Mouse (Mus musculus) gastrocnemius, postnatal 25 days (tissue): Measurements from ENCODE around the gene Ddx6. TPM values are rescaled to one million over a fixed set of nuclear protein-coding genes. Genes with fewer than 3 reads are reported as not detected.
"Not testable (repeated sequence)": the region's sequence is repeated elsewhere in the genome, so short reads cannot be mapped to it uniquely, and the experiment has no call there.

Experiments used
- DNase-seq: peaks from one replicate; pipeline ENCODE4 v3.0.0; 2022
- long read RNA-seq, 2 experiments: library from polyadenylated mRNA; stranded (forward); transcript quantifications; one replicate each; pipeline ENCODE4 v2.0.0; 2021
- total RNA-seq, 2 experiments: library from RNA; stranded (reverse); gene quantifications; 1 replicate in 1 of 2; 2 replicates in 1 of 2; pipeline ENCODE4 v1.2.3; 2021

Ddx6 gene
- total RNA-seq, result 10 to 100 TPM; 55.1 to 59.4 TPM
- long read RNA-seq, experiment 1, partial matches to known transcripts, result 0 of 173 reads
- long read RNA-seq, experiment 1, other reads (novel, unspliced or antisense), result 173 of 173 reads
- long read RNA-seq, experiment 2, full-length matches to known transcripts, result 1 of 109 reads
- long read RNA-seq, experiment 2, partial matches to known transcripts, result 0 of 109 reads
- long read RNA-seq, experiment 2, other reads (novel, unspliced or antisense), result 108 of 109 reads

DNA sequence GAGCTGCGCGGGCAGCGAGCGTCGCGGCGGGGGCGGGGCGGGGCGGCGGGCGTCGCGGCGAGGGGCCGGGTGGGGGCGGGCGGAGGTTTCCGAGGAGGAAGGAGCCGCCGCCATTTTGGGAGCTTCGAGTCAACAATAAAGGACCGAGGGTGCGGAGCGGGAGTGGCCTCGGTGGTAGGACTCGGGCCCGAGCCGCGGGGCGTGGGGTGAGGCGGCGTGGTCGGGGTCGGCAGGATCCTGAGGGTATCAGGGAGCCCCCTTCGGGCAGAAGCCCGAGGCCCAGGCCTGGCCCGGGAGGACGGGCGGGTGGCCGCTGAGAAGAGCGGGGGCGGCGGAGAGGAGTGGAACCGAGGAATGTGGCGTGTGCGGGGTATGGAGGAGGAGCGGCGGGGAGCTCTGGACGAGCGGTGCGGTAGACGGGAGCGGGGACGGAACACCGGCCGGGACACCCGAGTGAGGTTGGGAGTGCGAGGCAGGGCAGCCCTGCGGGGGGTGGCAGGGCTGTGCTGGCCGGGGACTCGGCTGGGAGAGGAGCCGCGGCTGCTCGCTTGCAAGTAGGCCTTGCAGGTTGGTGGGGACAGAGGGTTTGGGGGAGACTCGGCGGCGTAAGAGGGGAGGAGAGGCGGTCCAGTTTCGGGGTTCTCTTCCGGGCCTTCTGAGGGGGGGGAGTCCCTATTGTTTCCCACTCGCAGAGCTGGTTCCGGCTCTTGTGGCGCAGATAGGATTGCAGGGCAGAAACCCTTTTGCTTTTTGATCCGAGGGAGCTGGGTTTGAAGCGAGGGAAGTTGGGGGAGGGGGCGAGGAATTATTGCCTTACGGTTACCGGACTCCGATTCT is at the start of gene Ddx6:
Gene Ddx6 (plus strand): TSS at position 114 of the 837 bp plus-strand sequence.
- DNase-seq, result peak; percentile 73

GRCm38 (mm10) chr9:44561597-44561996 is 43.1 kb upstream of the Ddx6 start, which contains the start of gene Cxcr5:
Gene Cxcr5, minus strand, starts transcription at chr9:44561877.
- no peak for DNase-seq

GRCm38 (mm10) chr9:44562936-44563335 is 41.8 kb upstream of the Ddx6 start:
- DNase-seq, result no peak

DNA sequence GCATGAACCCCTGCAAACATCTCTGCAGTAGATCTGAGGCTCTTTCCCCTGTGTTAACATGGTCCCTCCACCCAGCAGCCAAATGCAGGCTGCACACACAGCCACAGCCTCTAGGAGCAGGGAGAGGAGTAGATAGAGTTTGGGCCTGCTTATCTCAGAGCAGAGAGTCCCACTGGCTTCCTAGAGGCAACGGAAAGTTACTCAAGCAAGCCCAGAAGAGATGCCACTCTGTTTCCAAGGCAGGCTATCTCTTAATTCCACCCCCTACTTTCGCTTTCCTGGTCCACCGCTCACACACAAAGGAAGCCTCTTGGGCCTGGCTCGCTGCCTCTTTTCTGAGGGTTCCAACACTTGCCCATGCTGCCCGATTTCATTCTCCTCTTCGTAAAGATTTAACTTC is 39.3 kb upstream of the Ddx6 start:
- DNase-seq, result no peak

GRCm38 (mm10) chr9:44567338-44568082 is 37.2 kb upstream of the Ddx6 start:
- DNase-seq, result peak; percentile 54

DNA sequence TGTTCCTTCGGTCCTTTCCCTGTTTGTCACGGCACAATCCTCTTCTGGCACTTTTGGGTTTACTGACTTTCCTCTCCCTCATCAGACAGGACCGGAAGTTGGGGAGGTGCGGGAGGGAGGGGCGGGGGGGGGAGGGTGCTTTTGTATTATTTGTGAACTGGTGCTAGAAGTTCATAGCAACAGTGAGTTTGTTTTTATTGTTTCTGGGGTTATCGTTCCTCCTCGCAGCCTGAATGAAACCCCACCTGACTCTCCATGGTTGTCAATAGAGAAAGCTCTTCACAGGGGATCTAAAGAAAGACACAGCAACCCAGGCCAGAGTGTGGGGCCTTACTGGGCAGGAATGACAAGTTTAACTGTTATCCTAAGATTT is 36.6 kb upstream of the Ddx6 start:
- DNase-seq, result no peak

DNA sequence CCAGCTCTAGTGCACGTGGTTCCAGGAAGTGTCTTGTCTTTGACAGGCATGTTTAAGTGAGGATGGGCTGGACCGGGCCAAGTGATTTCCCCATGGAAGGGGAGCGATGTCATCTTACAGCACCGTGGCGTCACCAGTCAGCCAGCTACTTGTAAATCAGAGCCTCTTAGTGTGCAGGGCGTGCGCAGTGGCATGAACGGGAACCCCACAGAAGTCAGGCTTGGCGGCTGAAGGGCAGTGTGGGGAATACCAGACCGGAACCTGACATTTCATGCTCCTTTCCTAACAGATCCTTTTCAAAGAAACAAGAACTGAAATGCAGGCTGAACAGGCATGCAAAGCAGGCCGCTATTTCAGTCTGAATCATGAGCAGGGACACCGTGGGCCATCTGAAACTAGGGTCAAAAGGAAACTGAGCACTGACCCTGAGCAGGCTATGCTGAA is 33.7 kb upstream of the Ddx6 start:
- no peak for DNase-seq

DNA sequence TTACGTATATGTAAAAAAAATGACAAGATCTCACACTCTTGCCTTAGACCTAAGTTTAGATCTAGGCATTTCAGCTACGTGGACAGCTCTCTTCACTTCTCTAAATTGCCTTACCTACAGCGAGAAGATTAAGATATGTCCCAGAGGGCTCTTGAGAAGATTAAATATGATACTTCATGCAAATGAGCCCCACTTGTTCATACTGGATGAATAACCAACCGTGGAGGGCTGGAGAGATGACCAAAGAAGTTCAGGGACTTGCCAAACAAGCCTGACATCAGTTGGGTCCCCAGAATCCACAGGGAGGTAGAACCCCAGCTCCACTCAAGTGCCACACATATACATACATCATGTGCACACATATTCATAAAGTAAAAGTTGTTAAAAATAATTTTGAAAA is 31.4 kb upstream of the Ddx6 start:
- no peak for DNase-seq

DNA sequence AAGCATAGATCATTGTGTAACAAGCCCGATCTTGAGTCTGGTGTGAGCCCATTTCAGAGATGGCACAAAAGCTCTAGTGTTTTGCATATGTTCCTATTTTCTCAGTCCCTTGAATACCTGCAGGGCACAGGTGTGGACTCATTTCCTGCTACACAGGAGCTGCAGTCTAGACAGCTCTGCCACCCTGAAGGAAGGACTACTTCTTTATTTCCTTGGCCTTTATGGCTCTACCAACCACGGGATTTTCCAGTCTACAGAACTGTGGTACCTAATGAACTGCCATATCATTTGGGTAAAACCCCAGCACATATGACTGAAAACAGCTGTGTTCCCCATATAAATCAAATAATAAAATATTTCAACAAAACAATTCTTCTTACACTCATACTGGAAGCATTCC is 29.6 kb upstream of the Ddx6 start:
- no peak for DNase-seq

GRCm38 (mm10) chr9:44576046-44576445 is 28.6 kb upstream of the Ddx6 start:
- DNase-seq, result not testable (repeated sequence)

DNA sequence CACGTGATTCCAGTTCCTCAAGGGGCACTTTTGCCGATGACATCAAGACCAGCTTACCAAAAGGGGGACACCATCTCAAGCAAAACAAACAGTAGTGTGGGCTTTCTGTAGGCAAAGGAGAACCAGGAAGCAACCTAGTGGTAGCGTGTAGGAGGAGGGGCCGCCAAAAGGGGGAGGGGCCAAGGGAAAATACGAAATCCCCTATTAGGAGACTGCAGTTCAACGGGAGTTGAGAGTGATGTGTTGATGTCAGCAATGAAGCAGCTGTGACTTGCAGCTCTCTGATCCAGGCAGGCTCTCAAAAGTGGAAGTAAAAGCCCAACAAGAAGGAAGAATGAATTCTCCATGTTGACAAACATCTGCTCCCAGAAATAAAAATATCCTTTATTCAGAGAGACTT is 25.3 kb upstream of the Ddx6 start:
- DNase-seq, result peak; percentile 21

DNA sequence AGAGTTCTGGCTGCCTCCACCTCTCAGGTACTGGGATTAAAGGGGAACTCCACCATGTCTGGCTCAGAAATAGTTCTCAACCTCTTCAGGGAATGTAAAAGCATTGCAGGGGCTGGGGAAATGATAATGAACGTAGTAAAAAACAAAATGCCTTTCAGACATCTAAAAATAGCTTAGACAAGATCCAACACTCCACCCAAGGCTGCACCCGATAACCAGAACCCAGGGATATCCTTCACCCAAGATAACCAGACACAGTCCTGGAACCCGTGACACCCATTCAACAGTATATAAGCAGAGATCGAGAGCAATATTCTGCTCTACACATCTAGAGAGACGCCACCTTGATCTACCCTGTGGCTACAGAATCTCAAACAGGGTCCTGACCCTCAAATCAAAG is 24.6 kb upstream of the Ddx6 start:
- DNase-seq, result no peak

DNA sequence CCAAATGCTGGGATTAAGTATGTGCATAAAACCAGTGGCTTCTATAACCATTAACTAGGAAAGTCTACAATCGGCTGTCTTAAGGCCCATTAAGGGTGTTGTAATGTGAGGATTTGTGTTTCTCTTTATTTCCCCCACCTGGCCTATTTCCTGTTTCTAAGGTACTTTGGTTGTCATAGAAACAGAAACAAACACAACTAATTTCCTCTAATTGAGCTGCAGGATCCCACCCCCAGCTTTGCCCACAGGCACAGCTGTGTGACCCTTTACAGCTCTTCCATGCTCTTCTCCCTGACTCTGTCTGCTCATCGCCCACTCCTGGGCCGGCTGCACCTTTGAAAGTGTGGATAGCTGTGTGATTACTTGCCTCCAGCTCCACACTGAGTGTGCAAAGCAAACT is 23.3 kb upstream of the Ddx6 start:
- DNase-seq, result no peak

DNA sequence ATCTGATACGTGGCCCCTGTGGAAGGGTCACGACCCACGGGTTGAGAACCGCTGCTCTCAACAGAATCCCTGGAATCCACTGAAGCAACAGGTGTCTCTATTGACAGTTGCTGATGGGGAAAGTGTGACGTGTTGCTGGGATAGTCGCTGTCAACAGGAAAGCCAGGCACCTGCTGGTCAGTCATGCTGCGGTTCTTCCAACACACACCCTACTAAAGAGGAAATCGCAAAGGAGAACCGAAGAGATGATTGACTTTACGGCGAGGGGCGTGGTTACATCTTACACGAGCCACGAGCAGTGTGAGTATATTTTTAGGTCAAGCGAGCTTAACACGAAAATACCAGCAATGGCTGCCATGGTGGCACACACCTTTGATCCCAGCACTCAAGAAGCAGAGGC is 22.3 kb upstream of the Ddx6 start:
- DNase-seq, result no peak

GRCm38 (mm10) chr9:44586640-44587261 is 17.9 kb upstream of the Ddx6 start:
- no peak for DNase-seq

- DNase-seq, result no peak
Measured at GRCm38 (mm10) chr9:44587262-44588160, 17.2 kb upstream of the Ddx6 start.

DNA sequence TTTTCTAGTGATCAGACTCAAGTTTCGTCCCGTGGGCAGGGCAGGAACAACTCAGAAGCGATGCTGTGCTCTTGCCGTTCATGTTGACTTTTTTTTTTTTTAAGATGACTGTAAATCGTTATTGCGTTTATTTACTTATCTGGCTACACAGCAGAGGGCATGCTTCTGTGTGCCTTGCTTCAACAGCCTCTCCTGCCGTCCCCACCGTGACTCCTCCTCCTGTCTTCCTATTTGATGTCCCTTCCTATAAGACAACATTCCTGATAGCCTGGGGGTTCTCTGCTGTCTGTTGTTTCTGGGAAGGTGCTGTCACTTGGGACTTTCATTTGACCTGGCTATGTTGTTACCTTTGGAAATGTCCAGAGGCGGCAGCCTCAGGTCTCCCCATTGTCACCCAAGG is 16.1 kb upstream of the Ddx6 start:
- DNase-seq, result no peak

- DNase-seq, result no peak
Measured at GRCm38 (mm10) chr9:44589095-44589494, 15.6 kb upstream of the Ddx6 start.

- no peak for DNase-seq
Measured at GRCm38 (mm10) chr9:44590969-44591368, 13.7 kb upstream of the Ddx6 start.

GRCm38 (mm10) chr9:44591595-44592188 is 13.0 kb upstream of the Ddx6 start:
- DNase-seq, result no peak

DNA sequence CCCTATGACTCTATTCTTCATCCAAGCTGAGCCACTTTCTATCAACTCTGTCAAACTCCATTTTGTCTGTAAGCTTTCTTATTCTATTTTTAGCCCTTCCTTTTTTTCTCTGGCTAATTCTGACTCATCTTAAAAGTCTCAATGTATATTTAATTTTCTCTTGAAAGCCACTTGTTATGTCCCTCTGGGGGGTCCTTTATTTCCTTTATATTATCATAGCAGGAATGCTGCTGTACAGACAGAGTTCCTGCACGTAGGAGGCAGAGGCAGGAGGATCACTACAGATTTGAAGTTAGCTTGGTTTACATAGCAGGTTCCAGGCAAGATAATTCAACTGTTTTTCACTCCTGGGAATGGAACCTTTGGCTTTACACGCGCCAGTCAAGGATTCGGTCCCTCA is 11.5 kb upstream of the Ddx6 start:
- no peak for DNase-seq
